Mouse (Mus musculus): ENCODE data around the gene Ankrd2.

DNA sequence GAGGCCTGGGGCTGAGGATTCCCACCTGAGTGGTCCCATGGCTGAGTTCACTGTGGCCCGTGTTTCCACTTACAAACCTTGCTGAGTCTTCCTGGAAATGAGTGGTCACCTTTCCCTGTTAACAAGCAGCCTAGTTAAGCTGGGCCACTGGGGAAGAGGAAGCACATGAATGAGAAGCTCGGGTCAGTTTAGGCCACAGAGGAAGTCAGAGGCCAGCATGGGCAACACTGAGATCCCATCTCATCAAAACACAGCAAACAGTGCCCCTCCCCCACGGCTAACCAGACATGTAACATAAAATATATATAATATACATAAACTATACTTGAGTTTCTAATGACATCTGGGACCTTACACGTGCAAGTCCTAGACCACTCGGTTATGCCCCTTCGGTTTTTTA, 46.0 kb upstream of the Ankrd2 start:
- TF ChIP-seq CTCF (IDR thresholded peaks at IDR 0.05; ENCODE audit: borderline replicate concordance, extremely low read depth, insufficient read depth, insufficient read length): no peak
- TF ChIP-seq POLR2A (IDR thresholded peaks at IDR 0.05; ENCODE audit: borderline replicate concordance, extremely low read depth, insufficient read depth, insufficient read length, poor library complexity, severe bottlenecking): no peak

Data from brain, embryonic 14.5 days (tissue).